Mouse (Mus musculus) ES-E14 (cell line): ENCODE results near the gene Vwa2. TPM values are rescaled to one million over a fixed set of nuclear protein-coding genes. Genes with fewer than 3 reads are reported as not detected.

Experiments
- DNase-seq: peaks from one replicate; pipeline ENCODE4 v3.0.0-alpha.2; 2013; ENCODE audit warnings: low read depth, low spot score
- H3K27ac ChIP-seq: 2 replicates; pipeline ENCODE4 v1.5.1; 2012; ENCODE audit warnings: low read depth, mild to moderate bottlenecking, low read length, moderate library complexity, mixed read lengths; ENCODE audit not compliant: poor library complexity, insufficient read depth, severe bottlenecking
- H3K36me3 ChIP-seq: 2 replicates; pipeline ENCODE4 v1.6.1; 2012; ENCODE audit warnings: mild to moderate bottlenecking, low read length, moderate library complexity, mixed read lengths; ENCODE audit not compliant: control insufficient read depth, poor library complexity, insufficient read depth, severe bottlenecking
- H3K4me1 ChIP-seq, 2 experiments: fragments of 150-350 bp in 1 of 2; sonication (generic) in 1 of 2; 2 replicates each; pipeline ENCODE4 v1.6.1; 2012; ENCODE audit warnings: low read length in 2 of 2, mild to moderate bottlenecking in 1 of 2, mixed read lengths in 1 of 2; ENCODE audit not compliant: control insufficient read depth in 2 of 2, insufficient read depth in 2 of 2, poor library complexity in 1 of 2
- H3K4me3 ChIP-seq, 2 experiments: fragments of 150-350 bp in 1 of 2; sonication (generic) in 1 of 2; 2 replicates each; pipeline ENCODE4 v1.5.1; 2012; ENCODE audit warnings: low read length in 2 of 2, low read depth in 1 of 2, mild to moderate bottlenecking in 1 of 2, mixed read lengths in 1 of 2; ENCODE audit not compliant: insufficient read depth in 1 of 2, poor library complexity in 1 of 2, severe bottlenecking in 1 of 2
- H3K9ac ChIP-seq: 2 replicates; pipeline ENCODE4 v1.6.1; 2012; ENCODE audit warnings: low read depth, mild to moderate bottlenecking, low read length, mixed read lengths; ENCODE audit not compliant: poor library complexity, insufficient read depth, severe bottlenecking
- H3K9me3 ChIP-seq: fragments of 150-350 bp; sonication (generic); 2 replicates; pipeline ENCODE4 v1.6.1; 2012; ENCODE audit warnings: low read depth, mild to moderate bottlenecking, low read length; ENCODE audit not compliant: control insufficient read depth, insufficient read depth
- CHD2 ChIP-seq: IDR thresholded peaks from 2 replicates; pipeline ENCODE4 v1.6.1; 2014; ENCODE audit warnings: mild to moderate bottlenecking, low read depth, low read length, inconsistent platforms
- HCFC1 ChIP-seq: IDR thresholded peaks from 2 replicates; pipeline ENCODE4 v1.6.1; 2012; ENCODE audit warnings: low read length, inconsistent platforms, borderline replicate concordance; ENCODE audit not compliant: insufficient read depth
- MAFK ChIP-seq: IDR thresholded peaks from 2 replicates; pipeline ENCODE4 v1.6.1; 2014; ENCODE audit warnings: mild to moderate bottlenecking, low read depth, low read length, inconsistent platforms; ENCODE audit not compliant: insufficient read depth
- ZC3H11A ChIP-seq: IDR thresholded peaks from 2 replicates; pipeline ENCODE4 v1.6.1; 2012; ENCODE audit warnings: low read depth, mild to moderate bottlenecking, inconsistent platforms, low read length, borderline replicate concordance
- ZNF384 ChIP-seq: IDR thresholded peaks from 2 replicates; pipeline ENCODE4 v1.6.1; 2012; ENCODE audit warnings: low read depth, low read length, inconsistent platforms
- in situ Hi-C, 2 experiments: fragments of 600-800 bp; cut with MboI; formaldehyde crosslinking; loops; one replicate each; pipeline ENCODE4 v1.15.1; 2025; ENCODE audit warnings: low sequenced_read_pairs in 2 of 2, inconsistent platforms in 1 of 2; ENCODE audit not compliant: unreplicated experiment in 2 of 2
- total RNA-seq: library from RNA; depleted of rRNA; stranded (reverse); fragments of 300-350 nt; gene quantifications from 2 replicates; pipeline ENCODE4 v1.2.3, GENCODE M21; 2012

The Vwa2 gene
- total RNA-seq, 1 experiment: 3.0 TPM

DNA sequence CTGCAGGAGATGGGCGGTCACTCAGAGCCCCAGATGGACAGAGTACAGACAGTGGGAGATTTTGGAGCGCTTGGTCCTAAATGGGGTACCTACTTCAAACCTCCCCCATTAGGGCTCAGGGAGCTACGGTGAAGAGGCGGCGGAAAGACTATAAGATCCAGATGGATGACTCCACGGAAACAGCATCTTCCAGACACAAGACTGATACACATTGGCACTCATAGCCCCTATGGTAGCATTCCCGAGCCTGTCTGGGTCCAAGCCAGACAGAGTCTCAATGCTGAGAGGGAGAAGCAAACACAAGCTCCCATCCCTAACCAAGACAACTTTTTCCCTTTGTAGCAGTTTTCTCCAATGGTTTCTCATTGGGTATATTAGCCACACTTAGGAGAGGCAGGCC lies 76.8 kb downstream of the Vwa2 start:
- no peak for TF ChIP-seq ZNF384
- no peak for TF ChIP-seq MAFK
- no peak for TF ChIP-seq CHD2
- no peak for TF ChIP-seq ZC3H11A
- no peak for TF ChIP-seq HCFC1
- Histone ChIP-seq H3K9ac (no peak overlapping the region), H3K36me3 (no peaks in the 10 kb centered on the region), H3K9me3 (no peaks in the 10 kb centered on the region), H3K27ac (no peak overlapping the region), H3K4me3 (no peak overlapping the region), H3K4me1 (peaks cover 0 to under 1% of the 10 kb centered on the region in 2 experiments; a peak in 1 of 4 replicates)
- in situ Hi-C loops: no loop called here
- no peak for DNase-seq

- TF ChIP-seq ZNF384: no peak
- no peak for TF ChIP-seq CHD2
- no peak for TF ChIP-seq MAFK
- no peak for TF ChIP-seq HCFC1
- TF ChIP-seq ZC3H11A: no peak
- DNase-seq: no peak
Observed at GRCm38 (mm10) chr19:56953856-56954255, 79.8 kb downstream of the Vwa2 start.

GRCm38 (mm10) chr19:56954857-56955256 lies 80.8 kb downstream of the Vwa2 start:
- in situ Hi-C loops: no loop called here
- DNase-seq: no peak
- no peaks in the 10 kb centered on the region for H3K36me3 ChIP-seq
- no peaks in the 10 kb centered on the region for H3K9me3 ChIP-seq
- TF ChIP-seq HCFC1 (no peak), MAFK (no peak)
- no peak overlapping the region for H3K27ac ChIP-seq
- no peak overlapping the region for H3K9ac ChIP-seq
- no peaks in the 10 kb centered on the region for H3K4me1 ChIP-seq
- no peak overlapping the region for H3K4me3 ChIP-seq

More at GRCm38 (mm10) chr19:56953856-56954255, 79.8 kb downstream of the Vwa2 start:
- no peaks in the 10 kb centered on the region for H3K36me3 ChIP-seq
- in situ Hi-C loops: no loop called here
- H3K4me3 ChIP-seq: no peak overlapping the region
- no peak overlapping the region for H3K9ac ChIP-seq
- H3K9me3 ChIP-seq: no peaks in the 10 kb centered on the region
- H3K27ac ChIP-seq: no peak overlapping the region
- no peaks in the 10 kb centered on the region for H3K4me1 ChIP-seq

- TF ChIP-seq ZC3H11A (no peak), HCFC1 (no peak), MAFK (no peak), ZNF384 (no peak), CHD2 (no peak)
- no peak overlapping the region for H3K4me3 ChIP-seq
- H3K9ac ChIP-seq: no peak overlapping the region
- H3K36me3 ChIP-seq: no peaks in the 10 kb centered on the region
- H3K9me3 ChIP-seq: no peaks in the 10 kb centered on the region
- no peak overlapping the region for H3K27ac ChIP-seq
- in situ Hi-C loops: no loop called here
- no peak for DNase-seq
- H3K4me1 ChIP-seq: no peaks in the 10 kb centered on the region
Observed at GRCm38 (mm10) chr19:56955568-56956513, 81.8 kb downstream of the Vwa2 start.

GRCm38 (mm10) chr19:56958011-56958410 lies 84.0 kb downstream of the Vwa2 start:
- no peaks in the 10 kb centered on the region for H3K36me3 ChIP-seq
- H3K9me3 ChIP-seq: no peaks in the 10 kb centered on the region
- no peaks in the 10 kb centered on the region for H3K4me1 ChIP-seq
- in situ Hi-C loops: no loop called here
- H3K27ac ChIP-seq: no peak overlapping the region
- no peak overlapping the region for H3K4me3 ChIP-seq
- H3K9ac ChIP-seq: no peak overlapping the region
- DNase-seq: no peak
- TF ChIP-seq ZC3H11A (no peak), MAFK (no peak), CHD2 (no peak), HCFC1 (no peak), ZNF384 (no peak)
